Mouse (Mus musculus): ENCODE data around the gene Igsf9.

GRCm38 (mm10) chr1:172482518-172483360, 1.2 kb downstream of the Igsf9 start:
- TF ChIP-seq GATA1 (IDR thresholded peaks at IDR 0.05; ENCODE audit: borderline replicate concordance, low read length) (no peak), CTCF (IDR thresholded peaks at IDR 0.05; ENCODE audit: low read depth, low read length) (no peak), GATA2 (IDR thresholded peaks at IDR 0.05; ENCODE audit: borderline replicate concordance, low read depth, low read length) (no peak), TAL1 (conservative IDR thresholded peaks at IDR 0.05; ENCODE audit: low read depth, low read length) (no peak)

Data from G1E (cell line).